ENCODE assay signal across 7 mouse cellular contexts in genomic region chr15:25642214-25643058, GRCm38 (mm10). TPM values are rescaled to one million over a fixed set of nuclear protein-coding genes. Genes with fewer than 3 reads are reported as not detected.
DNase-seq lines count a peak whose midpoint lies in the region; ATAC-seq and TF ChIP-seq lines count a peak whose summit lies in the region.

No protein-coding gene starts in this region.

- H3K4me2 ChIP-seq in neural tube, embryonic 12.5 days (replicated peaks) = no peak overlapping the region
- H3K4me2 ChIP-seq in neural tube, embryonic 15.5 days = no peak overlapping the region
- no peak overlapping the region for H3K4me2 ChIP-seq in forebrain, embryonic 15.5 days (replicated peaks)
- H3K4me2 ChIP-seq in stomach, postnatal 0 days (replicated peaks; ENCODE audit: low read depth) = no peak overlapping the region

- no peak overlapping the region for H3K27ac ChIP-seq in neural tube, embryonic 12.5 days
- no peak overlapping the region for H3K27ac ChIP-seq in neural tube, embryonic 15.5 days (replicated peaks)
- no peak overlapping the region for H3K27ac ChIP-seq in forebrain, embryonic 15.5 days (replicated peaks)
- peak overlapping the region; percentile 42 for H3K27ac ChIP-seq in stomach, postnatal 0 days (replicated peaks)

- no peaks in the 10 kb centered on the region for H3K9me3 ChIP-seq in neural tube, embryonic 12.5 days
- H3K9me3 ChIP-seq in neural tube, embryonic 15.5 days (replicated peaks) = no peaks in the 10 kb centered on the region
- no peaks in the 10 kb centered on the region for H3K9me3 ChIP-seq in forebrain, embryonic 15.5 days
- H3K9me3 ChIP-seq in stomach, postnatal 0 days (ENCODE audit: control insufficient read depth, low read length) = no peaks in the 10 kb centered on the region

- WGBS in neural tube, embryonic 12.5 days = 51% methylated on average over 9 of the region's 9 CpGs
- 43% methylated on average over 9 of the region's 9 CpGs for WGBS in neural tube, embryonic 15.5 days
- WGBS in forebrain, embryonic 15.5 days = 22% methylated on average over 9 of the region's 9 CpGs
- 23% methylated on average over 9 of the region's 9 CpGs for whole genome bisulfite sequencing in stomach, postnatal 0 days

- H3K4me1 ChIP-seq in neural tube, embryonic 12.5 days = peaks cover 6% of the 10 kb centered on the region; the same call in 1 of the 2 replicates
- 0 out of 2 replicates have a peak, but pooled peaks cover 3% of the 10 kb centered on the region for H3K4me1 ChIP-seq in neural tube, embryonic 15.5 days
- peaks cover 11% of the 10 kb centered on the region for H3K4me1 ChIP-seq in forebrain, embryonic 15.5 days
- H3K4me1 ChIP-seq in stomach, postnatal 0 days (replicated peaks; ENCODE audit: control insufficient read depth, insufficient read depth) = peaks cover 4% of the 10 kb centered on the region; the same call in 1 of the 2 replicates

- no peak for TF ChIP-seq CTCF in stomach, postnatal 0 days (IDR thresholded peaks at IDR 0.05; ENCODE audit: low read depth)

- no peak overlapping the region for H3K4me3 ChIP-seq in neural tube, embryonic 12.5 days
- no peak overlapping the region for H3K4me3 ChIP-seq in neural tube, embryonic 15.5 days (replicated peaks)
- no peak overlapping the region for H3K4me3 ChIP-seq in forebrain, embryonic 15.5 days
- H3K4me3 ChIP-seq in stomach, postnatal 0 days (ENCODE audit: low read depth, low read length) = no peak overlapping the region

- H3K36me3 ChIP-seq in neural tube, embryonic 12.5 days = no peaks in the 10 kb centered on the region
- no peaks in the 10 kb centered on the region for H3K36me3 ChIP-seq in neural tube, embryonic 15.5 days
- no peaks in the 10 kb centered on the region for H3K36me3 ChIP-seq in forebrain, embryonic 15.5 days
- H3K36me3 ChIP-seq in stomach, postnatal 0 days (ENCODE audit: control insufficient read depth, insufficient read depth, low read length) = no peaks in the 10 kb centered on the region

- no peak overlapping the region for H3K9ac ChIP-seq in neural tube, embryonic 12.5 days
- H3K9ac ChIP-seq in neural tube, embryonic 15.5 days (replicated peaks) = no peak overlapping the region
- no peak overlapping the region for H3K9ac ChIP-seq in forebrain, embryonic 15.5 days (replicated peaks)
- no peak overlapping the region for H3K9ac ChIP-seq in stomach, postnatal 0 days (ENCODE audit: low read length)

- peak; percentile 59 for DNase-seq in kidney, postnatal 10 days
- DNase-seq in stomach, postnatal 0 days (ENCODE audit: low spot score) = no peak
- DNase-seq in spleen, postnatal 14 days (ENCODE audit: low spot score in 2 of 2) = no peak

- no peak for TF ChIP-seq EP300 in stomach, postnatal 0 days (optimal IDR thresholded peaks at IDR 0.05)

- peak; percentile 66; the same call in 1 of the 2 replicates for ATAC-seq in neural tube, embryonic 12.5 days (ENCODE audit: low FRiP score, low read depth)
- ATAC-seq in neural tube, embryonic 15.5 days (ENCODE audit: low FRiP score) = no peak; the same call in 1 of the 2 replicates
- ATAC-seq in forebrain, embryonic 15.5 days (replicated peaks) = peak; percentile 92
- ATAC-seq in stomach, postnatal 0 days (ENCODE audit: low FRiP score, low TSS enrichment) = no peak
- no peak for ATAC-seq in cerebellum, adult (ENCODE audit: insufficient number of reproducible peaks, low FRiP score, low TSS enrichment)

- no peaks in the 10 kb centered on the region for H3K27me3 ChIP-seq in neural tube, embryonic 12.5 days (replicated peaks)
- no peaks in the 10 kb centered on the region for H3K27me3 ChIP-seq in neural tube, embryonic 15.5 days (replicated peaks)
- 0 out of 2 replicates have a peak, but pooled peaks cover 6% of the 10 kb centered on the region for H3K27me3 ChIP-seq in forebrain, embryonic 15.5 days
- H3K27me3 ChIP-seq in stomach, postnatal 0 days (ENCODE audit: control insufficient read depth, insufficient read depth, low read length) = no peaks in the 10 kb centered on the region

RNA-seq across cellular contexts. Expression of gene Myo10, which starts 20.1 kb away (rescaled TPM):
- 35.0 and 42.8 TPM in 2 replicates for polyA plus RNA-seq in neural tube, embryonic 12.5 days (2016; fragmentation: Nextera tagmentation; extraction: Ambion mirVana)
- polyA plus RNA-seq in neural tube, embryonic 15.5 days (2015; fragmentation: Nextera tagmentation; extraction: Ambion mirVana) = 19.5 and 26.1 TPM in 2 replicates
- polyA plus RNA-seq in forebrain, embryonic 15.5 days (2015; fragmentation: Nextera tagmentation; extraction: Ambion mirVana) = 43.0 and 48.1 TPM in 2 replicates
- polyA plus RNA-seq in stomach, postnatal 0 days (2015; fragmentation: Nextera tagmentation; extraction: Ambion mirVana) = 13.1 and 15.8 TPM in 2 replicates

Comparison
In these comparisons a context has a peak if more than half of its experiments do, and no peak if none do; other contexts are left out.
1. ATAC-seq: peak in neural tube, embryonic 12.5 days (single experiment) and forebrain, embryonic 15.5 days (single experiment); none in neural tube, embryonic 15.5 days (single experiment), stomach, postnatal 0 days (single experiment) and cerebellum, adult (single experiment).